In the genomic region with DNA sequence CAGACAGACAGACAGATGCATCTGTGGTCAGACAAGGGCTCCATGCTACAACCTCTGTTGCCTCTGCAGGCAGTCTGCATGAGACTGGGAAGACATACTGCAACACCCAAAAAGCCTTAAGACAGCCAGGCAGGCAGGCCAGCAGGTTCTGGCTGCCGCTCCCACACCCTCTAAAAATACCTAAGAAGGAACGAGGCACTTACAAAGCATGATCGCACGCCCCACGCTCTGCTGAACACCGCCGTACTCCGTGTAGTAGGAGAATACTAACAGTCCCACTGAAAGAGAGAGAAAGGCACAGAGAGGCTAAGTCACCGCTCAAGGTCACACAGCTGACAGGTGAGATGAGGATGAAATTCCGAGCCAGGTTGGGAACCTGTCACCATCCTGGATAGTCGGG, we compare ENCODE assay signal across 25 mouse cellular contexts. TPM values are rescaled to one million over a fixed set of nuclear protein-coding genes. Genes with fewer than 3 reads are reported as not detected.
DNase-seq lines count a peak whose midpoint lies in the region; ATAC-seq lines count a peak whose summit lies in the region.
"Had no signal": no experiment of that assay in that cellular context is flagged by ENCODE, and none has a peak within 500 bp of the region (broad histone marks: within the 10 kb centered on the region; RNA-seq: fewer than 3 reads in every experiment).

No protein-coding gene starts in this region.

- H3K36me3 ChIP-seq in forebrain, embryonic 13.5 days (ENCODE audit: poor library complexity, severe bottlenecking) = no peaks in the 10 kb centered on the region
- H3K36me3 ChIP-seq: embryonic facial prominence, embryonic 15.5 days; heart, embryonic 12.5 days; limb, embryonic 15.5 days; midbrain, embryonic 15.5 days had no signal

- H3K4me2 ChIP-seq in forebrain, embryonic 13.5 days = no peak overlapping the region
- H3K4me2 ChIP-seq: embryonic facial prominence, embryonic 15.5 days; heart, embryonic 12.5 days; limb, embryonic 15.5 days; midbrain, embryonic 15.5 days; neural tube, embryonic 12.5 days had no signal

- ATAC-seq in forebrain, embryonic 13.5 days = no peak
- ATAC-seq: midbrain, embryonic 15.5 days had no signal

- WGBS in forebrain, embryonic 13.5 days = 82% methylated on average over 11 of the region's 11 CpGs

- peaks cover 11% of the 10 kb centered on the region for H3K27me3 ChIP-seq in forebrain, embryonic 13.5 days
- H3K27me3 ChIP-seq: midbrain, embryonic 15.5 days had no signal

- no peak overlapping the region for H3K9ac ChIP-seq in forebrain, embryonic 13.5 days
- H3K9ac ChIP-seq: embryonic facial prominence, embryonic 15.5 days; heart, embryonic 12.5 days; limb, embryonic 15.5 days; liver, embryonic 14.5 days; midbrain, embryonic 15.5 days; neural tube, embryonic 12.5 days had no signal

- H3K27ac ChIP-seq in forebrain, embryonic 13.5 days = no peak overlapping the region
- H3K27ac ChIP-seq: embryonic facial prominence, embryonic 15.5 days; limb, embryonic 15.5 days; liver, embryonic 14.5 days; macrophage; midbrain, embryonic 15.5 days; neural tube, embryonic 12.5 days had no signal

- intact Hi-C loops in left cerebral cortex, postnatal 36 days (cut with DNase I) = no loop called here

- H3K4me3 ChIP-seq in forebrain, embryonic 13.5 days = no peak overlapping the region
- H3K4me3 ChIP-seq: embryonic facial prominence, embryonic 15.5 days; heart, embryonic 12.5 days; limb, embryonic 15.5 days; midbrain, embryonic 15.5 days; neural tube, embryonic 12.5 days had no signal

- DNase-seq in frontal cortex, adult 2 months (ENCODE audit: extremely low spot score in 1 of 2, low spot score in 1 of 2) = peak; percentile 56 to 77
- no peak for DNase-seq in frontal cortex, postnatal 25 days (ENCODE audit: low spot score in 2 of 2)
- DNase-seq in right cerebral cortex, adult 18-20 months = peak; percentile 83
- no peak for DNase-seq in right cerebral cortex, postnatal 4 days
- DNase-seq in left cerebral cortex, postnatal 36 days (ENCODE audit: low spot score in 2 of 2) = peak; percentile 56 to 73
- DNase-seq in telencephalon, adult 2 months (ENCODE audit: low read depth, low spot score) = peak; percentile 77
- DNase-seq in cerebellum, postnatal 25 days = no peak
- DNase-seq: cerebellum, adult 2 months; cerebellum, postnatal 36 days; gastrocnemius, postnatal 14 days; heart, adult 11 months; heart, postnatal 14 days; kidney, adult 11 months; layer of hippocampus, adult 9-11 months; thymus, adult 18-20 months; thymus, postnatal 4 days had no signal

- H3K4me1 ChIP-seq in forebrain, embryonic 13.5 days = peaks cover 36% of the 10 kb centered on the region

- no peaks in the 10 kb centered on the region for H3K9me3 ChIP-seq in forebrain, embryonic 13.5 days (replicated peaks)
- H3K9me3 ChIP-seq: embryonic facial prominence, embryonic 15.5 days; heart, embryonic 12.5 days; limb, embryonic 15.5 days; midbrain, embryonic 15.5 days; neural tube, embryonic 12.5 days had no signal

RNA-seq across cellular contexts. Expression of a gene that starts 6.3 kb away (rescaled TPM):
- 65.9 and 80.2 TPM in 2 replicates for polyA plus RNA-seq in frontal cortex, adult 2 months (2012; rRNA removed)
- total RNA-seq in left cerebral cortex, postnatal 36 days (2021) = 100 to 1,000 TPM; 187 to 216 TPM
- polyA plus RNA-seq in forebrain, embryonic 13.5 days (2015; fragmentation: Nextera tagmentation; extraction: Ambion mirVana) = 16.9 and 17.9 TPM in 2 replicates
- polyA plus RNA-seq: macrophage had no signal

RNA-seq across cellular contexts. Expression of a gene that starts 57.2 kb away (rescaled TPM):
- polyA plus RNA-seq in frontal cortex, adult 2 months (2012; rRNA removed) = 1.8 TPM in 2 replicates
- 1 to 10 TPM; 1.3 to 1.6 TPM for total RNA-seq in left cerebral cortex, postnatal 36 days (2021)
- polyA plus RNA-seq in forebrain, embryonic 13.5 days (2015; fragmentation: Nextera tagmentation; extraction: Ambion mirVana) = 0.81 and 3.6 TPM in 2 replicates
- total RNA-seq: adrenal gland, adult 18-20 months had no signal
- polyA plus RNA-seq: macrophage had no signal

Comparison
In these comparisons a context has a peak if more than half of its experiments do, and no peak if none do; other contexts are left out.
1. DNase-seq: peak in frontal cortex, adult 2 months (2 of 2), right cerebral cortex, adult 18-20 months (single experiment), left cerebral cortex, postnatal 36 days (2 of 2) and telencephalon, adult 2 months (single experiment); none in frontal cortex, postnatal 25 days (0 of 2), right cerebral cortex, postnatal 4 days (single experiment) and cerebellum, postnatal 25 days (0 of 2).